Mouse (Mus musculus) cerebellum, postnatal 25 days (tissue): ENCODE measurements at regions not wholly inside any gene's neighbourhood (a gene's known extent, or its start where the extent isn't known, plus 50 kb on each side); places are given as distances from the start of the nearest gene placed in this dataset.

Source experiments
- DNase-seq, 2 experiments: peaks; one replicate each; pipeline ENCODE4 v3.0.0; 2021; ENCODE audit warnings: mixed read lengths in 2 of 2

- DNase-seq, result no peak
These were observed 431.3 kb downstream of the Ipmk start for GRCm38 (mm10) chr10:71778903-71779302.

- peak; percentile 12 to 35 for DNase-seq
These were observed 441.7 kb downstream of the Ipmk start for GRCm38 (mm10) chr10:71789241-71789640.

GRCm38 (mm10) chr10:71789936-71790335 is 442.4 kb downstream of the Ipmk start:
- no peak for DNase-seq

GRCm38 (mm10) chr10:71798638-71799037 is 451.1 kb downstream of the Ipmk start:
- no peak for DNase-seq

- no peak for DNase-seq
These were observed 454.9 kb downstream of the Ipmk start for GRCm38 (mm10) chr10:71802457-71802856.

GRCm38 (mm10) chr10:71832633-71833032 is 485.1 kb downstream of the Ipmk start:
- DNase-seq, result no peak

- DNase-seq, result no peak
These were observed 487.5 kb downstream of the Ipmk start for GRCm38 (mm10) chr10:71835018-71835417.

- no peak for DNase-seq
These were observed 509.5 kb downstream of the Ipmk start for GRCm38 (mm10) chr10:71857089-71857488.

- DNase-seq, result peak; percentile 54 to 70
These were observed 510.0 kb downstream of the Ipmk start for GRCm38 (mm10) chr10:71857518-71857973.

- DNase-seq, result no peak
These were observed 546.2 kb downstream of the Ipmk start for GRCm38 (mm10) chr10:71893726-71894125.

GRCm38 (mm10) chr10:71905029-71905428 is 557.5 kb downstream of the Ipmk start:
- DNase-seq, result no peak
